Mouse (Mus musculus) adrenal gland, adult (tissue): ENCODE results near the gene Six6.

ENCODE experiments used
- DNase-seq, 2 experiments: peaks; one replicate each; pipeline ENCODE4 v3.0.0; 2022 to 2023; ENCODE audit warnings: low spot score in 1 of 2; ENCODE audit not compliant: inconsistent age in 2 of 2

Six6 gene

GRCm38 (mm10) chr12:72939616-72940015, at the start of gene Six6:
Gene Six6 (plus strand): TSS chr12:72939892.
- peak in 1 of 2 experiments; percentile 30 for DNase-seq

DNA sequence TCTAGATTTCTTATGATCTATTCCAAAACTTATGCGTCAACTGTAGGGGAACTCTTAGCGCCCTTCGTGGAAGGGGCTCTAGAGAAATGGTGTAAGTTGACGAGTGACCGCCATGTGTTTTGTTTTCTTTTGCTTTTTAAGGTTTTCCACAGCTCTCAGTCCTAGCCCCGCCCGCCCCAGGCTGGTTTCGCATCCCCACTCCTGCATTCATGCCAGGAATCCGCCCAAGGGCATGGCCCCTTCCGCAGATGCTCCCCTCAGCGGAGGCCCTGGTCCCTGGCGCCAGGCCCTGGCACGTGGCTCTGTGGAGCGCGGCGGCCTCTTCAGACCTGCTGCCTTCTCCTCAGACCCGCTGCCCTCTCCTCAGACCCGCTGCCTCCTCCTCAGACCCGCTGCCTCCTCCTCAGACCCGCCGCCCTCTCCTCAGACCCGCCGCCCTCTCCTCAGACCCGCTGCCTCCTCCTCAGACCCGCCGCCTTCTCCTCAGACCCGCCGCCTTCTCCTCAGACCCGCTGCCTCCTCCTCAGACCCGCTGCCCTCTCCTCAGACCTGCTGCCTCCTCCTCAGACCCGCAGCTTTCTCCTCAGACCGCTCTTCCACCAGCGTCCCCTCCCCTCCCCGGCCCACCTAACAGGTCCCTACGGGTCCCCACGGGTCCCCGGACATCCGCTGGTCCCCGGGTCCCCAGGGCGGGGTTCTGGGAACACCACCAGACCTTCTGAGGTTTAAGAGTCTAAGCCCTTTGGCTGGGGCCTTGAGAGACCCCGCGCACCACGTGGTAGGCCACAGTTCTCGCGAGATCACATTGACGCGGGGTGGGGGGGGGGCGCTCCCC, 22.3 kb upstream of the Six6 start:
- DNase-seq, result no peak

DNA sequence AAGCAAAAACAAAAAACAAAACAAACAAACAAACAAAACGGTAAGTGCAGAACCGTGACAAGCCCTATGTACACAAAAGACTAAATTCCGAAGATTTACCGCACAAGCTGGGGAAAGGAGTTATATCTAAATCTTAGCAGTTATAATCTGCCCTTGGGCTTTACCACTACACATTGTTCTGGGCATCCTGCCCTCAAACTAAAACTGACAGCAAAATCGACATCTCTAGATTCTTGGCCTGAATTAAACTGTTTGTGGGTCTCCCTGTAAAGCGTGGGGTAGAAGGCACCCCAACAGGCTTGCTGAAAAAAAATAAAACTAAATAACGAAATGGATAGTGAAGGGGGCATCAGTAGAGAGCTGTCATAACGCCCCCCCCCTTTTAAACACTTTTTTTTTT, 2.9 kb upstream of the Six6 start:
- DNase-seq, result no peak

GRCm38 (mm10) chr12:72937537-72938120, 2.1 kb upstream of the Six6 start:
- no peak for DNase-seq

DNA sequence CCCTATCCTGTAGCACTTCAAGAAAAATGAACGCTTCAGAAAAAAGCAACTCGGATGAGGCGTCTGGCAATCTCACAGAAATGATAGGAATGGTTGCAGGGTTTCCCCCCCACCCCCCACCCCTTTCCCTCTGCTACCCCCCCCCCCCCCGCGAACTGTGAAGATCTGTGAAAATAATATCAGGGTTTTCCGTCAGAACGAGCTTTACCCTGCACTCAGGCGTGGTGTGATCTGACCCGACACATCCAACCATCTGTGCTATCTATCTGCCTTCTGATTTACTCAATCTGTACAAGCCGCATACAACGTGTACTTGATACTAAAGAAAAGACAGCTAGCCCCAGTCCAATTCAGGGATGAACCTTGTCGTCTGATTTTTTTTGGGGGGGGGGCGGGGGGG, 1.5 kb upstream of the Six6 start:
- DNase-seq, result no peak

- no peak for DNase-seq
Measured at GRCm38 (mm10) chr12:72938600-72939490, 847 bp upstream of the Six6 start.

GRCm38 (mm10) chr12:72940071-72940821, 554 bp downstream of the Six6 start, which contains the start of gene 4930447C04Rik:
Gene 4930447C04Rik (minus strand): TSS chr12:72940774.
- DNase-seq, result no peak

- DNase-seq, result no peak
Measured at GRCm38 (mm10) chr12:72940822-72941397, 1.2 kb downstream of the Six6 start.

DNA sequence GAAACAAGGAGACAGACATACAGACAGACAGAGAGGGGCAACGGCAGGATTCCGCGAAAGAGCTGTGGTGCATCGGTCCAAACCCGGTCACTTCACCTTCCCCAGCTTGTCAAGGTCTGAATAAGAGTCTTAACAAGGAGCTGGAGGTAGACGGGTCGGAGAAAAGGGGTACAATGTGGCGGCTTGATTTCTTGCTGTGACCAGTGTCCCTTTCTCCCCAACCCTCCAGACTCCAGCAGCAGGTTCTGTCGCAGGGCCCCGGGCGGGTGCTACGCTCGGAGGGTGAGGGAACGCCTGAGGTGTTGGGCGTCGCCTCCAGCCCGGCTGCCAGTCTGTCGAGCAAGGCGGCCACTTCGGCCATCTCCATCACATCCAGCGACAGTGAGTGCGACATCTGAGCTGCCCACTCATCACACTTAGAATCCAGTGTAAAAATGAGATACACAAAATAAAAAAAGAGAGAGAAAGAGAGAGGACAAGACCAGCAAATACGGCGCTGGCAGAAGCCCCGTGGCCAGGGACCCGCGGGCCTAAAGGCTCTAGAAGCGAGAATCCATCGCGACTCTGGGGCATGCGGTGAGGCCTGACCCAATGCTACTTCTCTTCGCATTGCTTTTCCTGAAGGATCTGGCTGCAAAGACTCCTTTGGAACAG, 1.8 kb downstream of the Six6 start:
- DNase-seq, result no peak

DNA sequence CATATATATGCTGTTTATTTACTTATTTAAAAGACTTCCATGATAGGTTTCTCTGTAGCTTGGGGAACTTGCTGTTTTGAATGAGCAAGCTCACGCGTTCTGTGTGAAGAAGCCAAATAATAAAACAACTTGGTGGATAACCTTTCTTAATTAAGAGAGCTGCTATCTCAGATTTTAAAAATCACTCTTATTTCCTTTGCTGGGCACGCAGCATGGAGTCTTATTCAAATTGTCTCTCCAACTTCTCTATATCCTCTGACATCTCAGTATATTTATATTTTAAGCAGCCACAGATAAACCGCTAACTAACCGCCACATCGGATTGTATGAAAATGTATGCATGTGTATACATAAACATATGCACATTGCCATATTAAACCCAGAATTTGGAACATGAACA, 2.5 kb downstream of the Six6 start:
- no peak for DNase-seq

- DNase-seq, result no peak
Measured at GRCm38 (mm10) chr12:72943574-72944110, 4.0 kb downstream of the Six6 start.

DNA sequence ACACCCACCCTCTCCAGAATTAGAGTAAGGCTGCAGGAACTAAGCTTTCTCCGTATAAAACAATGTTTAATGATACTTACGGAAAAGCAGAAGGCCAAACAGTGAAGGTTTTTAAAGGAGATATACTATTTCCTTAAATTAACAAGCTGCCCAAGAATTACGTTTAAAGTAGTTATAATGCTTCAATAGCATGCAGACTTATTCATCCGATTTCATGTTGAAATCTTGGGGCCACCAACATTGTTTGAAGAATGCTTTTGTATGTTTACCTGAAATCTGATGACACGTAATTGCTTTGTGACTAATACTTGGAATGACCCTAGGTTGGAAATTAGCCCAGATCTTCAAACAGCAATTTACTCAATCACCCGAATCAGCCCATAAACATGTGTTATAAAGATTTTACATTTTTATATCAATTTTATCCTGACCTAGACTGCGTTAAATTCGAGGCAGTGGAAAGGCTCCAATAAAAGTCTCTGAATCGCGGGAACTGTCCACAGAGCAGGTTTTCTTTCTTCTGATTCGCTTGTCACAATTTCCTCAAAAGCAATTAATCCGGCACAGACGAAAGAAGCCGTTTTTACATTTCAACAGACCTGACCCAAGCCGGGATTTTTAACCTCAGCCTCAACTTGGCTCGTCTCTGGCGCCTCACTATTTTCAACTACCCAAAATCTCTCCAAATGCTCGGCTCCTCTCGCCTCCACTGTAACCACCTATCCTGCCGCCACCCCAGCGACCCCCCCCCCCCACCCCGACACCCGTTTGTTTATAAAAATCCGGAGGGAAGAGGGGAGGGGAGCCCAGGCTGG, 4.9 kb downstream of the Six6 start:
- no peak for DNase-seq

DNA sequence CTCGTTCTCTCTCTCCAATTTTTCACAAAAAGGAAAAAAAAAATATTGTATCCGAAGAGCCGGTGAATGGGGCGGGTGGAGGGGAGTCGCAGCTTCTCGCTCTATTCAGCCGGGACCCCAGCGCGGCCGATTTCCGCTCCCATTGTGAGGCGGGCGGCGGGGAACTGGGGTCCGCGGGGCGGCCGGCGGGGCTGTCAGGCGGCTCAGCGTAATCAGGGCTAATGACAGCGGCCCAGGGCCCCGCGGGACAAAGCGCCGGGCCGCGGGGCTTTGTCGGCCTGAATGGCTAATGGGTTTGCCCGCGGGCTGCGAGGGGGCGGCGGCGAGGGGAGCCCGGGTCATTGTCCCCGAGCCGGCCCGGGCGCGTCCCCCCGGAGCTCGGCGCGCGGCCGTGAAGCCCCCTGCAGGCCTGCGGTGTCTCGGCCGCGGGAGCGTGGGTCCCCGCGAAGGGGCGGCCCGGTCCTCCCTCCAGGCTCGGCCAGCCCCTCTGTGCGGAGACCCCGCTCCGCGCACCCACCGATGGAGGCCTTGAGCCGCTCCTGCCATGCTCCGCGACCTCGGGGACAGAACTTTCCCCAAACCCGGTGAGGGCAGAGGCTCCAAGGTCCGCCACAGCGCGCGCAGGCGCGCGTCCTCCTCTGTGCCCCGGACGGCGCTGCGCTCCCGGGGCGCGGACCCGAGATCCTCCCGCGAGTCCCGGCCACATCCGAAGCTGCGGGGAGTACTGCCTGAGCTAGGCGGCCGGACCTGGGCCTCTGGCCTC, 5.8 kb downstream of the Six6 start:
- no peak for DNase-seq

- DNase-seq, result no peak
Measured at GRCm38 (mm10) chr12:72946064-72946395, 6.3 kb downstream of the Six6 start.

DNA sequence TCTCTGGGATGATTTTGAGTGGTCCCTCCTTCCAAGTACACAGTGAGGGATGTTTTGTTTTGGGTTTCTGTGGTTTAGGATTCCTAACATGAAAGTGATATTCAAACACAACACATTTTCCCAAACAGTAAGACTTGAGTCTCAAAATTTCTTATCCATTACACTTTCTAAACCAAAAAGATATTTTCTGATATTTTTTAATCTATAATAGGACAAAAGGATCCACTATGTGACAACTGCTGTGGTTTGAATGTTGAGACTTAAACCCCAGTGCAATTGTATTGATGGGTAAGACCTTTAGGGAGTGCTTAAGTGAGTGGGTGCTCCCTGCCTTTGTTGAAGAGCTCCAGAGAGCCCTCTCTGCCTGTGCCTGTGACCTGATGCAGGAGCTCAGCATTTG, 7.1 kb downstream of the Six6 start:
- DNase-seq, result no peak

- no peak for DNase-seq
Measured at GRCm38 (mm10) chr12:72947335-72947734, 7.6 kb downstream of the Six6 start.

- no peak for DNase-seq
Measured at GRCm38 (mm10) chr12:72953089-72953488, 13.4 kb downstream of the Six6 start.

DNA sequence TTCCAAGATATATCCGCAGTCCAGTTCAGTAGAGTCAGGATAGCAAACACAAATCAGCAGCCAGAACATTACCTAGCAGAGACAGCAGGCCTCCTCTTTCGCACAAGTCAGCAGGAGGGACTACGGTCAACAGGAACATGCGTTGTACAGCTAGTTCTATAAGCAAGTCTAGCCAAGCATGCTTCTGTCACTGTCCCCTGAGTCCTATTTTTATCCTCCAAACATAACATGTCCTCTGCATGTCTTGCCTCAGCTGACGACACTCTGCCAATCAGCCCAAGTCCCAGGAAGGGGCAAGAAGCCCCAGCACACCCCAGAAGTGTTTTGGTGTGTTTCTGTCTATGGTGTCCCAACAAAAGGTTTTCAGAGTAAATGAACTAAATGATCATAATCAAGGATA, 14.2 kb downstream of the Six6 start:
- no peak for DNase-seq
